In genomic region chr14:66494518-66494923, GRCm38 (mm10) we compare ENCODE assay signal across 8 mouse cellular contexts.
DNase-seq lines count a peak whose midpoint lies in the region; ATAC-seq lines count a peak whose summit lies in the region.

No protein-coding gene starts in this region.

- H3K9me3 ChIP-seq in midbrain, embryonic 11.5 days (ENCODE audit: control insufficient read depth, low read length), result no peaks in the 10 kb centered on the region
- H3K9me3 ChIP-seq in stomach, embryonic 15.5 days, result no peaks in the 10 kb centered on the region

- peak; percentile 99 for ATAC-seq in midbrain, embryonic 11.5 days (ENCODE audit: low FRiP score)
- ATAC-seq in stomach, embryonic 15.5 days (ENCODE audit: insufficient read depth, low FRiP score, low read depth), result peak; percentile 71; the same call in 1 of the 2 replicates
- no peak for ATAC-seq in granulocyte monocyte progenitor cell, adult 5-6 weeks (replicated peaks; ENCODE audit: poor library complexity, severe bottlenecking)

- H3K4me3 ChIP-seq in midbrain, embryonic 11.5 days (ENCODE audit: low read depth, low read length), result no peak overlapping the region
- no peak overlapping the region for H3K4me3 ChIP-seq in stomach, embryonic 15.5 days (replicated peaks)

- 3% methylated on average over 5 of the region's 5 CpGs for WGBS in midbrain, embryonic 11.5 days
- WGBS in stomach, embryonic 15.5 days, result 11% methylated on average over 5 of the region's 5 CpGs

- H3K27me3 ChIP-seq in midbrain, embryonic 11.5 days (ENCODE audit: control insufficient read depth, insufficient read depth, low read length), result no peaks in the 10 kb centered on the region
- H3K27me3 ChIP-seq in stomach, embryonic 15.5 days (replicated peaks), result no peaks in the 10 kb centered on the region

- H3K4me1 ChIP-seq in midbrain, embryonic 11.5 days (ENCODE audit: control insufficient read depth, insufficient read depth, low read length), result peaks cover 30% of the 10 kb centered on the region
- peaks cover 11% of the 10 kb centered on the region; the same call in 1 of the 2 replicates for H3K4me1 ChIP-seq in stomach, embryonic 15.5 days

- H3K36me3 ChIP-seq in midbrain, embryonic 11.5 days (ENCODE audit: control insufficient read depth, insufficient read depth, low read length), result no peaks in the 10 kb centered on the region
- no peaks in the 10 kb centered on the region for H3K36me3 ChIP-seq in stomach, embryonic 15.5 days

- peak; percentile 69 for DNase-seq in ovary, adult 18-20 months (ENCODE audit: low spot score)
- no peak for DNase-seq in ovary, postnatal 10 days (ENCODE audit: low spot score)
- DNase-seq in embryo, embryonic 9.5 days (ENCODE audit: extremely low spot score), result peak; percentile 85
- DNase-seq in heart, adult 18-20 months, result peak; percentile 50 to 63
- peak; percentile 78 to 91 for DNase-seq in layer of hippocampus, postnatal 14 days (ENCODE audit: low spot score in 2 of 2)
- peak; percentile 97 for DNase-seq in midbrain, embryonic 11.5 days (ENCODE audit: low spot score, missing footprints)

- H3K27ac ChIP-seq in midbrain, embryonic 11.5 days (ENCODE audit: low read depth, low read length), result peak overlapping the region; percentile 94
- H3K27ac ChIP-seq in stomach, embryonic 15.5 days, result no peak overlapping the region; the same call in 1 of the 2 replicates

- peak overlapping the region; percentile 40; the same call in 1 of the 2 replicates for H3K9ac ChIP-seq in midbrain, embryonic 11.5 days (ENCODE audit: low read length)
- no peak overlapping the region for H3K9ac ChIP-seq in stomach, embryonic 15.5 days

- peak overlapping the region; percentile 26; the same call in 1 of the 2 replicates for H3K4me2 ChIP-seq in midbrain, embryonic 11.5 days
- no peak overlapping the region for H3K4me2 ChIP-seq in stomach, embryonic 15.5 days
